Mouse (Mus musculus) midbrain, embryonic 11.5 days (tissue): Measurements from ENCODE around the gene Actr2. TPM values are rescaled to one million over a fixed set of nuclear protein-coding genes. Genes with fewer than 3 reads are reported as not detected.

Source experiments
- ATAC-seq: fragments of 200-750 bp; cut with Nextera tagmentation; 2 replicates; pipeline ENCODE4 v1.8.0; 2017; ENCODE audit warnings: moderate TSS enrichment, moderate library complexity; ENCODE audit not compliant: low FRiP score
- DNase-seq: peaks from one replicate; pipeline ENCODE4 v3.0.0; 2015; ENCODE audit warnings: low spot score; ENCODE audit errors: missing footprints
- H3K27ac ChIP-seq: fragments of 300-500 bp; sonication (generic); 2 replicates; pipeline ENCODE4 v1.5.1; 2014; ENCODE audit warnings: low read depth, low read length
- H3K27me3 ChIP-seq: fragments of 300-500 bp; sonication (generic); 2 replicates; pipeline ENCODE4 v1.6.1; 2014; ENCODE audit warnings: mild to moderate bottlenecking, low read length, moderate library complexity, mixed read lengths; ENCODE audit not compliant: control insufficient read depth, insufficient read depth
- H3K36me3 ChIP-seq: fragments of 300-500 bp; sonication (generic); 2 replicates; pipeline ENCODE4 v1.6.1; 2014; ENCODE audit warnings: mild to moderate bottlenecking, low read length, moderate library complexity, mixed read lengths; ENCODE audit not compliant: control insufficient read depth, insufficient read depth
- H3K4me1 ChIP-seq: fragments of 300-500 bp; sonication (generic); 2 replicates; pipeline ENCODE4 v1.6.1; 2014; ENCODE audit warnings: low read length; ENCODE audit not compliant: control insufficient read depth, insufficient read depth
- H3K4me2 ChIP-seq: fragments of 300-500 bp; sonication (generic); 2 replicates; pipeline ENCODE4 v1.6.1; 2014; ENCODE audit warnings: mild to moderate bottlenecking, moderate library complexity
- H3K4me3 ChIP-seq: fragments of 300-500 bp; sonication (generic); 2 replicates; pipeline ENCODE4 v1.5.1; 2014; ENCODE audit warnings: low read depth, low read length
- H3K9ac ChIP-seq: fragments of 300-500 bp; sonication (generic); 2 replicates; pipeline ENCODE4 v1.6.1; 2014; ENCODE audit warnings: low read length
- H3K9me3 ChIP-seq: fragments of 300-500 bp; sonication (generic); 2 replicates; pipeline ENCODE4 v1.6.1; 2016; ENCODE audit warnings: low read length; ENCODE audit not compliant: control insufficient read depth
- WGBS: fragments of 180-500 bp; shearing (Covaris S2); extraction: QIAGEN DNeasy Blood & Tissue Kit; methylation state at CpG from one replicate; pipeline ENCODE4 v1.1.7; 2014; 5-methylcytosine and 5-hydroxymethylcytosine counted together
- polyA plus RNA-seq: library from polyadenylated mRNA; unstranded; fragments of >200 nt; fragmentation: Nextera tagmentation; extraction: Ambion mirVana; gene quantifications from 2 replicates; pipeline ENCODE4 v1.2.1, GENCODE M21; 2014

The Actr2 gene
- polyA plus RNA-seq, 1 experiment from 2014 or later = 75.9 TPM

DNA sequence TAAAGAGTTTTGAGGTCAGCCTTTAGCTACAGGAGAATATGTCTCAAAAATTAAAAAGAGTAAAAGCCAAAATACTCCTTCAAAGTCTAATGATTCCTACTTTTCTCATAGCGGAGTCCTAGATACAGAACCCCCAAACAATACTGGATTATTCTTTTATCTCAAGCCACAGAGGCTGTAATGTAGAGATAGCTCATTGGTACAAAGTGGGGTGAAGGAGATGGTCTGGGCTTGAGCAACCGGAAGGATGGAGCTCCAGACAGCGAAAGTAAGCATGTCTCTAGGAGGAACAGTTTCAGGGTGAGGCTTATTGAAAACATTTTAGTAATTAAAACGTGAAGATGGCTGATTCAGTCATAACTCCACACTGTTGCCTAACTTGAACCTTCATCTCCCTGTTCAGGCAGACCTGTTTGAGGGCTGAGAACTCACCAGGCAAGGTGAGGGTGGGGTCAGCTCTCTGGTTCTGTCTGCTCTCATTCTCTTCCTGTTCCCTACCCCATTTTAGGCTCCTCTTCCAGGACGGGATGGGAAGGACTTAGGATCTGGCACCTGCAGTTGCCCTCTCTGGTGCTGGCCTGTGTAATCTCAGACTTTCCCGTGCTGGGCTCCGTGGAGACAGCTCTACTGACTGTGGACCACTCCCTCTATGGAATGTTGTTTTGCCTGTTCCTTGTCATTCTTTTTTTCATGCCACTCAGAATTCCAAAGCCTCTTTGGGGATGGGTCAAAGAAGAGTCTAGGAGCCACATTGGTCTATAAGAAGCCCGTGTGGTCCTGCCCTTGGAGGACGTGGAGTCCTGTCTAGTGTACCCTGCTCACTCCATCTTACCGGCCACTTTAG, 14.2 kb upstream of the Actr2 start:
- H3K4me1 ChIP-seq = no peaks in the 10 kb centered on the region
- no peak overlapping the region for H3K9ac ChIP-seq
- no peak for ATAC-seq
- H3K36me3 ChIP-seq = no peaks in the 10 kb centered on the region
- 75% methylated on average over 10 of the region's 10 CpGs for WGBS
- no peaks in the 10 kb centered on the region for H3K27me3 ChIP-seq
- no peak overlapping the region for H3K4me2 ChIP-seq
- H3K9me3 ChIP-seq = no peaks in the 10 kb centered on the region
- DNase-seq = no peak
- H3K27ac ChIP-seq = no peak overlapping the region
- no peak overlapping the region for H3K4me3 ChIP-seq

DNA sequence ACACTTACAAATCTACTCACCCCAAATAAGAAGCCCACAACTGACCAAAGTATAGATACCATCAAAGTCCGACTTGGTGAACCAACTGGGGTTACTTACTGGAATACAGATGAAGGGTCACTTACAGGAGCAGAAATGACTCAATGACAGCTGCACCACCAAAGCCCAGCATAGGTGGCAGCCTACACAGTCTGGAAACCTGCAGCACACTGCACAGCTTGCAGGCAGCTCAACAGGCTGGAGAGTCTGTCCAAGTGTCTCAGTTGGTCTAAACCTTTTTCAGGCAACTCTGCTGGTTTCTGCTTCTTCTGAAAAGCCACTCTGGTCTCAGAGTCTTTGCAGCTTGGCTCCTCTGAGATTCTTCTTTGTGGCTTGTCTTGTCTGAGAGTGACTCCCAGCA, 12.7 kb upstream of the Actr2 start:
- 81% methylated on average over 1 of the region's 1 CpGs for WGBS
- Histone ChIP-seq H3K9me3 (no peaks in the 10 kb centered on the region), H3K36me3 (no peaks in the 10 kb centered on the region), H3K4me1 (no peaks in the 10 kb centered on the region), H3K27ac (no peak overlapping the region), H3K9ac (no peak overlapping the region), H3K4me3 (no peak overlapping the region), H3K4me2 (no peak overlapping the region), H3K27me3 (no peaks in the 10 kb centered on the region)
- DNase-seq = no peak
- ATAC-seq = no peak

DNA sequence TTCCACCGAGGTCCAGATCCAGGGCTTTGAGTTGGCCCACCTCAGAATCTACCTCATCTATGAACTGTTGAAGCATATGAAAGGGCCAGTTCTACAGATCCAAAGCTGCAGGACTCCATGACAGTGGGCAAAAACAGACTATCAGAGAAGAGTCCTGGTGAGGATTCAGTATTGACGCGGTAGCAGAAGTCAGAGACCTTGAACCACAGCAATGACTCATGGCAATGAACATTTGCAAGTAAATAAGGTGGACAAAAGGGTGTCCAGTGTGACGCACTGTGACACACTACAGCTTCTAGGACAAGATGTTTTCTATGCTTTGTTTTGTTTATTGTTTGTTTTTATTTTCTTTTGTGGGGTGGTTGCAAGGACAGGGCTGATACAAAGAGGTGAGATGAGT, 4.0 kb upstream of the Actr2 start:
- H3K36me3 ChIP-seq = no peaks in the 10 kb centered on the region
- ATAC-seq (no peak), DNase-seq (no peak)
- no peaks in the 10 kb centered on the region for H3K9me3 ChIP-seq
- H3K27ac ChIP-seq = no peak overlapping the region
- no peak overlapping the region for H3K4me2 ChIP-seq
- no peak overlapping the region for H3K9ac ChIP-seq
- H3K4me3 ChIP-seq = no peak overlapping the region
- H3K4me1 ChIP-seq = peaks cover 4% of the 10 kb centered on the region
- H3K27me3 ChIP-seq = no peaks in the 10 kb centered on the region
- 91% methylated on average over 4 of the region's 4 CpGs for WGBS

DNA sequence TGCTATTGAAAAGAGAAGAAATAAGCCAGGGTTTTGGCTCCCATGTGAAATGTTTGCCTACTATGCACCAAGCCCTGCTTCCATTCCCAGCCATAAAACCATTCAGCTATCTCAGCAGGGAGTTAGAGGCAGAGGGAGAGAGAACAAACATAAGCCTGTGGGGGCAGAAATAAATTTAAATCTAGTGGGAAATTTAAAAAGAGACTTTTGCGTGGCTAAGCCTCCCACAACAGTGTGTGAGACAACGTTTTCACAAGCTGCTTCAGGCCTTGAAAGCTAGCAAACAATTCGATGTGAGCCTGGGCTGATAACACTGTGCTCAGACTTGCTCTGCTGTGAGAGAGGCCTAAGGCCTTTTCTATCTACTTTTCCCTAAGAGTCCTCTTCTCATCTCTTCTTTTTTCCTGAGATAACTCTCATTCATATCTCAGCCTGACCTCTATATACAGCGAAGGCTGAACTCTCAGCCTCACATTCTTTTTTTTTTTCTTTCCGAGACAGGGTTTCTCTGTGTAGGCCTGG, 3.4 kb upstream of the Actr2 start:
- Histone ChIP-seq H3K9me3 (no peaks in the 10 kb centered on the region), H3K4me2 (no peak overlapping the region), H3K27ac (no peak overlapping the region), H3K4me3 (no peak overlapping the region), H3K27me3 (no peaks in the 10 kb centered on the region), H3K4me1 (peaks cover 6% of the 10 kb centered on the region), H3K9ac (no peak overlapping the region), H3K36me3 (no peaks in the 10 kb centered on the region)
- ATAC-seq (no peak), DNase-seq (no peak)
- 70% methylated on average over 5 of the region's 5 CpGs for WGBS

DNA sequence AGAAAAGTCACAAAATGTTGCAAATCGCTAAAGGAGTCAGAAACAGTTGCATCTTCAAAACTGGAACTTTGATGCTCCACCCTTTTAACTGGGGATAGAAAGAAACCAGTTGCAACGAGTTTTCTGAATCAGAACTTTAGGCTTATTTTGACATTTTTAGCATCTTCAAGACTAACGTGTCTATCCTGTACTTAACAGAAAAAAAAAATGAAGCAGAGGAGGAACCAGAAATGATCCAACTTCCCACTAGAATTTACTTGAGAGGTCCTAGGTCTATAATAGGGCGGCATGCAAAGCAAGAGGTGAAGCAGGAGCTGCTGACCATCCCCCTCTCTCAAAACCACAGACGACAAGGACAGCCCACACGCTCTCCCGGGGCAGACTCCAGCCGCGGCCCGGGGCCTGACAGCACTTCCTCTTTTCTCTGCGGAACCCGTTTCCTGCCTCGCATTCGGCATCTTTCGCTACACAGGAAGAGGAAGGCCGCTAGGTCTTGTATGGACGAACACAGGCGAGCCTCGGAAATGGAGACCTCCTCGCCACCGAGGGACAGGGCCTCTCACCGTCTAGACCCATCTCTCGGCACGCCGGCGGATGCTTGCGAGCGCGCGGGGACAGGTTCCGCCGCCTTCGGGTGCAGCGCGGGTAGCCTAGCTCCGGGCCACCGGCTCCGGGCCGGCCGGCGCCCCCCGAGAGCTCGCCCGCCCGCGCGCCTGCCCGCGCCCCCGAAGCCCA, 540 bp downstream of the Actr2 start:
- DNase-seq = peak; percentile 98
- peaks cover 6% of the 10 kb centered on the region for H3K4me1 ChIP-seq
- no peaks in the 10 kb centered on the region for H3K27me3 ChIP-seq
- H3K9me3 ChIP-seq = no peaks in the 10 kb centered on the region
- H3K27ac ChIP-seq = peak overlapping the region; percentile 79
- WGBS = under 1% methylated on average over 39 of the region's 50 CpGs
- H3K9ac ChIP-seq = peak overlapping the region; percentile 87
- H3K36me3 ChIP-seq = 0 out of 2 replicates have a peak, but pooled peaks cover 3% of the 10 kb centered on the region
- peak; percentile 82 for ATAC-seq
- H3K4me3 ChIP-seq = peak overlapping the region; percentile 87
- peak overlapping the region; percentile 60 for H3K4me2 ChIP-seq

DNA sequence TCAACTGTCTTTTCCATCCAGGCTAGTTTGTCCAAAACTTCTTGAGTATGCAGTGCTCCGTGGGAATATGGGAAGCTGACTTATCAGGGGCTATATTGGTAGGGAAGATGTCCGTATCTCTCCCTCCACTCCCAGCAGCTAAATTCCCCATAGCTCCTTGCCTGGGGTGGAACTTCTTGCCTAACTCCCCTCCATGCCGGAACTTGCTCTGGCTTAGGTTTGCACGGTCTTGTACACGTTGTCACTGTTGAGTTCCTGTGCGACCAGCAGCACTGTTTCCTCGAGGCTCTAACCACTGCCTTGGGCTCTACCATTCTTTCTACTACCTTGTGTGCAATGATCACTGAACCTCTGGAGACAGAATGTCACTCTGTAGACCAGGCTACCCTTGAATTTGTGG, 4.6 kb downstream of the Actr2 start:
- ATAC-seq (no peak), DNase-seq (no peak)
- WGBS = 95% methylated on average over 7 of the region's 7 CpGs
- H3K36me3 ChIP-seq = 0 out of 2 replicates have a peak, but pooled peaks cover 3% of the 10 kb centered on the region
- no peak overlapping the region for H3K4me3 ChIP-seq
- H3K4me1 ChIP-seq = peaks cover 4% of the 10 kb centered on the region
- H3K27ac ChIP-seq = no peak overlapping the region
- H3K4me2 ChIP-seq = no peak overlapping the region
- H3K27me3 ChIP-seq = no peaks in the 10 kb centered on the region
- no peaks in the 10 kb centered on the region for H3K9me3 ChIP-seq
- no peak overlapping the region for H3K9ac ChIP-seq

DNA sequence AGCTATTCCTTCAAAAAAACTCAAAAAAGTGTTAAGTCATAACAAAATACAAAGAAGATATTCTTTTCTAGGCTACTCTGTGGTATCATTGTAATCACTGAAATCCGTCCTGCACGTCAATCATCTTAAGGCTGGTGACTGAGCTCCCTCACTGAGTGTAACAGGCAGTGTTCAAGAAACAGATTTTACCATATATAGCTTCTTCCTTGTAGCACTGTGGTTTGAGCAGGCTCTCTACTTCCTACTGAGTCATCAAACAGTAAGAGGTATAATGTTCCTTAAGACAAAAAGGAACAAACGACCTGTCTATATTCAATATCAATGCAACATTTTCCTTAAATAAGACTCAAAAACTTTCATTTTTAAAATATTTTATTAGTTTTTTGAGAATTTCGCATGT, 5.0 kb downstream of the Actr2 start:
- no peak overlapping the region for H3K4me2 ChIP-seq
- no peak overlapping the region for H3K4me3 ChIP-seq
- H3K9me3 ChIP-seq = no peaks in the 10 kb centered on the region
- 0 out of 2 replicates have a peak, but pooled peaks cover 3% of the 10 kb centered on the region for H3K36me3 ChIP-seq
- peaks cover 4% of the 10 kb centered on the region for H3K4me1 ChIP-seq
- H3K27ac ChIP-seq = no peak overlapping the region
- no peak overlapping the region for H3K9ac ChIP-seq
- H3K27me3 ChIP-seq = no peaks in the 10 kb centered on the region
- WGBS = 96% methylated on average over 4 of the region's 4 CpGs
- DNase-seq (no peak), ATAC-seq (no peak)

DNA sequence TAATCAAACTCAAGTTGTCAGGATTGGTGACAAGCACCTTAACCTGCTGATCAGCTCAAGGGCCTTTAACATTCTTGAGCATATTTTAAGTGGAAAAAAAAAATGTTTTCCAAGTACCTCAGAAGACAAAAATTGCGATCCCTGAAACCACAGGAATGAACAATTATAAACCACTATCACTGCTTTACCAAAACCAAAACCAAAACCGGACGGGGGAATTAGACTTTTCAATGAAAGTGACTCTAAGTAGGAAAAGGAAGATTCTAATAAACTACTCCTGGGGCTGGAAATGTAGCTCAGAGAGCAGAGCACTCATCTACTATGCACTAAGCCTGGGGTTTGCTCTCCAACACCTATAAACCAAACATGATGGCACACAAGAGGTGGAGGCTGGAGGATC, 5.8 kb downstream of the Actr2 start:
- H3K4me3 ChIP-seq = no peak overlapping the region
- H3K36me3 ChIP-seq = 0 out of 2 replicates have a peak, but pooled peaks cover 3% of the 10 kb centered on the region
- H3K4me1 ChIP-seq = peaks cover 4% of the 10 kb centered on the region
- DNase-seq = no peak
- ATAC-seq = no peak
- 91% methylated on average over 3 of the region's 3 CpGs for WGBS
- no peak overlapping the region for H3K27ac ChIP-seq
- H3K9ac ChIP-seq = no peak overlapping the region
- H3K27me3 ChIP-seq = no peaks in the 10 kb centered on the region
- no peaks in the 10 kb centered on the region for H3K9me3 ChIP-seq
- H3K4me2 ChIP-seq = no peak overlapping the region

DNA sequence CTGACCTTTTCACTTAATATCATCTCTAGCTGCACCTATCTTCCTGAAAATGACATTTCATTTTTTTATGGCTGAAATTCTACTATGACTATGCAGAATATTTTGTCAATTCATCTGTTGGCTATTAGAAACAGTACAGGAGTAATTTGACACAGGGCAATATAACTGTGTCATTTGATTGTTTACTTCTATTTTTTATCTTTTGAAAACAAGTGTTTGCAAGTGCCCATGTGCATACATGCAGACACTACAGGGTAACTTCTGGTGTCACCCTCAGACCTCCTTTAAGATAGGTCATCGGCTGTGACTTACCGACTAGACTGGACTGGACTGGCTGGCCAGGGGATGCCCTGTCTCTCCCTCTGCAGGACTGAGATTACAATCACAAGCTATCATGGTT, 8.8 kb downstream of the Actr2 start:
- 0 out of 2 replicates have a peak, but pooled peaks cover 3% of the 10 kb centered on the region for H3K36me3 ChIP-seq

More for the DNA sequence above, 8.8 kb downstream of the Actr2 start:
- Histone ChIP-seq H3K27me3 (no peaks in the 10 kb centered on the region), H3K4me2 (no peak overlapping the region), H3K27ac (no peak overlapping the region), H3K4me3 (no peak overlapping the region), H3K9ac (no peak overlapping the region), H3K4me1 (no peaks in the 10 kb centered on the region), H3K9me3 (no peaks in the 10 kb centered on the region)
- no peak for DNase-seq
- ATAC-seq = no peak
- 92% methylated on average over 2 of the region's 2 CpGs for WGBS
